In genomic region chr14:31337406-31337805, GRCm38 (mm10) we compare ENCODE assay signal across 8 mouse cellular contexts. TPM values are rescaled to one million over a fixed set of nuclear protein-coding genes. Genes with fewer than 3 reads are reported as not detected.
DNase-seq lines count a peak whose midpoint lies in the region; ATAC-seq lines count a peak whose summit lies in the region.

No protein-coding gene starts in this region.

- peaks cover 15% of the 10 kb centered on the region for H3K4me1 ChIP-seq in kidney, embryonic 15.5 days
- H3K4me1 ChIP-seq in hindbrain, embryonic 14.5 days (replicated peaks; ENCODE audit: control insufficient read depth, insufficient read depth, low read length), result peaks cover 22% of the 10 kb centered on the region
- peaks cover 17% of the 10 kb centered on the region for H3K4me1 ChIP-seq in midbrain, embryonic 14.5 days (ENCODE audit: control insufficient read depth, insufficient read depth, low read length)

- peak overlapping the region; percentile 68 for H3K4me2 ChIP-seq in kidney, embryonic 15.5 days
- H3K4me2 ChIP-seq in hindbrain, embryonic 14.5 days (replicated peaks), result peak overlapping the region; percentile 81
- peak overlapping the region; percentile 60 for H3K4me2 ChIP-seq in midbrain, embryonic 14.5 days (ENCODE audit: low read length)

- peak overlapping the region; percentile 91 for H3K9ac ChIP-seq in kidney, embryonic 15.5 days
- peak overlapping the region; percentile 80 for H3K9ac ChIP-seq in hindbrain, embryonic 14.5 days
- H3K9ac ChIP-seq in midbrain, embryonic 14.5 days (replicated peaks; ENCODE audit: low read length), result peak overlapping the region; percentile 81

- H3K36me3 ChIP-seq in kidney, embryonic 15.5 days, result peaks cover 12% of the 10 kb centered on the region
- peaks cover 10% of the 10 kb centered on the region for H3K36me3 ChIP-seq in hindbrain, embryonic 14.5 days (replicated peaks; ENCODE audit: control insufficient read depth, insufficient read depth)
- H3K36me3 ChIP-seq in midbrain, embryonic 14.5 days (ENCODE audit: control insufficient read depth, insufficient read depth, low read length), result peaks cover 7% of the 10 kb centered on the region; the same call in 1 of the 2 replicates

- H3K27ac ChIP-seq in kidney, embryonic 15.5 days, result peak overlapping the region; percentile 99; the same call in 1 of the 2 replicates
- peak overlapping the region; percentile 91 for H3K27ac ChIP-seq in hindbrain, embryonic 14.5 days
- H3K27ac ChIP-seq in midbrain, embryonic 14.5 days (replicated peaks; ENCODE audit: low read depth, low read length), result peak overlapping the region; percentile 92; the same call in 1 of the 2 replicates

- no peaks in the 10 kb centered on the region for H3K27me3 ChIP-seq in kidney, embryonic 15.5 days
- no peaks in the 10 kb centered on the region for H3K27me3 ChIP-seq in hindbrain, embryonic 14.5 days (ENCODE audit: control insufficient read depth, insufficient read depth, low read length)
- H3K27me3 ChIP-seq in midbrain, embryonic 14.5 days (ENCODE audit: control insufficient read depth, insufficient read depth, low read length), result no peaks in the 10 kb centered on the region

- H3K4me3 ChIP-seq in kidney, embryonic 15.5 days (replicated peaks), result peak overlapping the region; percentile 96
- peak overlapping the region; percentile 78 for H3K4me3 ChIP-seq in hindbrain, embryonic 14.5 days (replicated peaks; ENCODE audit: low read length)
- H3K4me3 ChIP-seq in midbrain, embryonic 14.5 days (replicated peaks; ENCODE audit: low read depth, low read length), result peak overlapping the region; percentile 92

- no peaks in the 10 kb centered on the region for H3K9me3 ChIP-seq in kidney, embryonic 15.5 days (replicated peaks)
- H3K9me3 ChIP-seq in hindbrain, embryonic 14.5 days (ENCODE audit: control insufficient read depth, low read length), result no peaks in the 10 kb centered on the region
- no peaks in the 10 kb centered on the region for H3K9me3 ChIP-seq in midbrain, embryonic 14.5 days (ENCODE audit: control insufficient read depth, low read length)

- no peak for DNase-seq in kidney, postnatal 4 days
- DNase-seq in T-cell, adult 2 months (ENCODE audit: low spot score), result peak; percentile 18
- no peak for DNase-seq in hindbrain, embryonic 14.5 days (ENCODE audit: low spot score)
- no peak for DNase-seq in midbrain, embryonic 14.5 days
- DNase-seq in cerebellum, adult 9-10 months, result no peak
- DNase-seq in right cerebral cortex, postnatal 4 days, result no peak
- DNase-seq in kidney, adult 8-10 months, result no peak

- 37% methylated on average over 7 of the region's 7 CpGs for WGBS in kidney, embryonic 15.5 days
- WGBS in hindbrain, embryonic 14.5 days, result 44% methylated on average over 7 of the region's 7 CpGs
- 48% methylated on average over 7 of the region's 7 CpGs for WGBS in midbrain, embryonic 14.5 days

- ATAC-seq in kidney, embryonic 15.5 days (replicated peaks; ENCODE audit: low FRiP score), result no peak
- ATAC-seq in hindbrain, embryonic 14.5 days (ENCODE audit: low FRiP score), result no peak
- no peak for ATAC-seq in midbrain, embryonic 14.5 days (ENCODE audit: low FRiP score, low TSS enrichment)

RNA-seq across cellular contexts. Expression of gene Capn7, which starts 1.0 kb away (rescaled TPM):
- polyA plus RNA-seq in kidney, embryonic 15.5 days (2015; fragmentation: Nextera tagmentation; extraction: Ambion mirVana), result 43.6 and 44.4 TPM in 2 replicates
- 90.6 and 103 TPM in 2 replicates for polyA plus RNA-seq in hindbrain, embryonic 14.5 days (2014; fragmentation: Nextera tagmentation; extraction: Ambion mirVana)
- 67.1 and 89.4 TPM in 2 replicates for polyA plus RNA-seq in midbrain, embryonic 14.5 days (2014; fragmentation: Nextera tagmentation; extraction: Ambion mirVana)

RNA-seq across cellular contexts. Expression of gene Dnah1, which starts 13.7 kb away (rescaled TPM):
- 7.6 and 8.5 TPM in 2 replicates for polyA plus RNA-seq in kidney, embryonic 15.5 days (2015; fragmentation: Nextera tagmentation; extraction: Ambion mirVana)
- 3.6 and 4.3 TPM in 2 replicates for polyA plus RNA-seq in hindbrain, embryonic 14.5 days (2014; fragmentation: Nextera tagmentation; extraction: Ambion mirVana)
- polyA plus RNA-seq in midbrain, embryonic 14.5 days (2014; fragmentation: Nextera tagmentation; extraction: Ambion mirVana), result 3.8 and 5.2 TPM in 2 replicates
